Mouse (Mus musculus) kidney, postnatal 0 days (tissue): ENCODE measurements around the gene Ccm2l. TPM values are rescaled to one million over a fixed set of nuclear protein-coding genes. Genes with fewer than 3 reads are reported as not detected.
A peak's percentile ranks its signal among the peaks of the same experiment; 100 is the strongest.

Experiments
- ATAC-seq: fragments of 200-750 bp; cut with Nextera tagmentation; replicated peaks from 2 replicates; pipeline ENCODE4 v1.8.0; 2017; ENCODE audit warnings: low read depth, moderate number of reproducible peaks, moderate TSS enrichment, moderate library complexity; ENCODE audit not compliant: low FRiP score
- DNase-seq: peaks from one replicate; pipeline ENCODE4 v3.0.0-alpha.2; 2016; ENCODE audit warnings: low spot score
- H3K27ac ChIP-seq: fragments of 300-500 bp; sonication (generic); 2 replicates; pipeline ENCODE4 v1.5.1; 2014; ENCODE audit warnings: mild to moderate bottlenecking
- H3K27me3 ChIP-seq: fragments of 300-500 bp; sonication (generic); 2 replicates; pipeline ENCODE4 v1.6.1; 2014; ENCODE audit warnings: low read length, mixed read lengths; ENCODE audit not compliant: insufficient read depth
- H3K36me3 ChIP-seq: fragments of 300-500 bp; sonication (generic); 2 replicates; pipeline ENCODE4 v1.6.1; 2014; ENCODE audit warnings: low read length, mixed read lengths; ENCODE audit not compliant: insufficient read depth
- H3K4me1 ChIP-seq: fragments of 300-500 bp; sonication (generic); replicated peaks from 2 replicates; pipeline ENCODE4 v1.6.1; 2014; ENCODE audit warnings: antibody characterized with exemption, low read length, mixed read lengths; ENCODE audit not compliant: insufficient read depth
- H3K4me2 ChIP-seq: fragments of 300-500 bp; sonication (generic); 2 replicates; pipeline ENCODE4 v1.6.1; 2014; ENCODE audit warnings: mild to moderate bottlenecking, low read length, moderate library complexity, mixed read lengths
- H3K4me3 ChIP-seq: fragments of 300-500 bp; sonication (generic); replicated peaks from 2 replicates; pipeline ENCODE4 v1.5.1; 2014; ENCODE audit warnings: low read depth, low read length
- H3K9ac ChIP-seq: fragments of 300-500 bp; sonication (generic); 2 replicates; pipeline ENCODE4 v1.6.1; 2014; ENCODE audit warnings: low read depth, low read length
- H3K9me3 ChIP-seq: fragments of 300-500 bp; sonication (generic); replicated peaks from 2 replicates; pipeline ENCODE4 v1.6.1; 2016; ENCODE audit warnings: low read length, inconsistent platforms, mixed read lengths
- CTCF ChIP-seq: IDR thresholded peaks from 2 replicates; pipeline ENCODE4 v1.5.1; 2016; ENCODE audit warnings: antibody characterized with exemption, low read depth, mild to moderate bottlenecking, moderate library complexity
- WGBS: fragments of 180-500 bp; shearing (Covaris S2); extraction: QIAGEN DNeasy Blood & Tissue Kit; methylation state at CpG from one replicate; pipeline ENCODE4 v1.1.7; 2014; 5-methylcytosine and 5-hydroxymethylcytosine counted together
- polyA plus RNA-seq: library from polyadenylated mRNA; unstranded; fragments of >200 nt; fragmentation: Nextera tagmentation; extraction: Ambion mirVana; gene quantifications from 2 replicates; pipeline ENCODE4 v1.2.1, GENCODE M21; 2015

Gene Ccm2l
- polyA plus RNA-seq, 1 experiment from 2014 or later = 3.4 TPM

GRCm38 (mm10) chr2:153071491-153072184 lies 5.9 kb downstream of the Ccm2l start:
- TF ChIP-seq CTCF = no peak
- H3K9ac ChIP-seq = 0 out of 2 replicates have a peak overlapping the region, but pooled peaks have one; percentile 43
- peak overlapping the region; percentile 22 for H3K4me3 ChIP-seq
- ATAC-seq = no peak
- H3K27me3 ChIP-seq = peaks cover 32% of the 10 kb centered on the region
- no peaks in the 10 kb centered on the region for H3K36me3 ChIP-seq
- no peaks in the 10 kb centered on the region for H3K9me3 ChIP-seq
- DNase-seq = no peak
- no peak overlapping the region for H3K27ac ChIP-seq
- H3K4me1 ChIP-seq = no peaks in the 10 kb centered on the region
- peak overlapping the region; percentile 56 for H3K4me2 ChIP-seq
- 20% methylated on average over 59 of the region's 67 CpGs for WGBS

GRCm38 (mm10) chr2:153074651-153075050 lies 8.9 kb downstream of the Ccm2l start:
- DNase-seq (no peak), ATAC-seq (no peak)
- Histone ChIP-seq H3K27me3 (peaks cover 28% of the 10 kb centered on the region), H3K4me3 (no peak overlapping the region), H3K9ac (no peak overlapping the region), H3K27ac (no peak overlapping the region), H3K4me2 (no peak overlapping the region), H3K9me3 (no peaks in the 10 kb centered on the region), H3K4me1 (no peaks in the 10 kb centered on the region), H3K36me3 (no peaks in the 10 kb centered on the region)
- WGBS = 82% methylated on average over 10 of the region's 10 CpGs
- TF ChIP-seq CTCF = no peak

DNA sequence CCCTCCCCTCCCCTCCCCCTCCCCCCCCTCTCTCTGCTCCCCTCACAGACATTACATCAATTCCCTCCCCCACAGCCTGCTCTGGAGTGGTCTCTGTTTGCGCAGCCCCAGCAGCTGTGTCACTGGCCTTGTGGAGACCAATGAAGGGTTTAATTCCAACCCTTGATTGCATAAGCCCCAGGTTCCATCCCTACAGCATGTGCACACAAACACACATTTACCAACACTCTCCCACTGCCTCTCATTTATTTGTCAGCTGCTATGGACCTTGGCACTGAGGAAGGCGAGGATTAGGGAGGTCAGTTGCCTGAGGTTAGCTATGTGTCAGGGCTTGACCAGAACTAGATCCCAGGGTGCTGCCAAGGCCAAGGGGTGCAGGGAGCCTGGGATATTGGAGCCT lies 10.2 kb downstream of the Ccm2l start:
- WGBS = 42% methylated on average over 2 of the region's 2 CpGs
- Histone ChIP-seq H3K9ac (no peak overlapping the region), H3K36me3 (no peaks in the 10 kb centered on the region), H3K4me3 (no peak overlapping the region), H3K4me2 (no peak overlapping the region), H3K4me1 (no peaks in the 10 kb centered on the region), H3K27me3 (peaks cover 18% of the 10 kb centered on the region), H3K9me3 (no peaks in the 10 kb centered on the region), H3K27ac (no peak overlapping the region)
- peak; percentile 66 for ATAC-seq
- TF ChIP-seq CTCF = no peak
- peak; percentile 39 for DNase-seq

GRCm38 (mm10) chr2:153080841-153081523 lies 15.2 kb downstream of the Ccm2l start:
- Histone ChIP-seq H3K9ac (no peak overlapping the region), H3K4me3 (no peak overlapping the region), H3K4me2 (no peak overlapping the region), H3K27ac (no peak overlapping the region), H3K9me3 (no peaks in the 10 kb centered on the region), H3K36me3 (no peaks in the 10 kb centered on the region), H3K4me1 (no peaks in the 10 kb centered on the region), H3K27me3 (no peaks in the 10 kb centered on the region)
- peak; percentile 100 for TF ChIP-seq CTCF
- WGBS = 35% methylated on average over 32 of the region's 32 CpGs
- peak; percentile 95 for DNase-seq
- no peak for ATAC-seq

DNA sequence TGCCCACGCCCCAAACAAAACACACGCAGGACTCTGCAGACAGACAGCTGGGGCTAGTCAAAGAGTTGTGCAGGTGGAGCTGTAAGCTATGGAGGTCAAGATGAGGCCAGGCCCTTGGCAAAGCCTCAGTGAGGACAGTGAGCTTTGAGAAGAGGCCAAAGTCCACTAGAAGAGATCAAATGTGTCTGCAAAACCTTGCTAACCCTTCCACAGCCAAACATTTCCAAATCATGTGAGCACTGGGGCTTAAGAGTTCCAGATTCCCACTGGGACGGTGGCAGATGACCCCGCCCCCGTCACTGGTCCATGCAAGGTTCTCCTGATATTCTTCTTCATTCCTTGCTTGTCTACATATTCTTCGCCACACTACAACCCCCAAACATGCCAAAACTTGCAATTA lies 16.1 kb downstream of the Ccm2l start:
- Histone ChIP-seq H3K9me3 (no peaks in the 10 kb centered on the region), H3K9ac (no peak overlapping the region), H3K36me3 (no peaks in the 10 kb centered on the region), H3K4me1 (no peaks in the 10 kb centered on the region), H3K4me2 (no peak overlapping the region), H3K4me3 (no peak overlapping the region), H3K27ac (no peak overlapping the region), H3K27me3 (no peaks in the 10 kb centered on the region)
- TF ChIP-seq CTCF = no peak
- no peak for DNase-seq
- 77% methylated on average over 6 of the region's 6 CpGs for WGBS
- no peak for ATAC-seq

DNA sequence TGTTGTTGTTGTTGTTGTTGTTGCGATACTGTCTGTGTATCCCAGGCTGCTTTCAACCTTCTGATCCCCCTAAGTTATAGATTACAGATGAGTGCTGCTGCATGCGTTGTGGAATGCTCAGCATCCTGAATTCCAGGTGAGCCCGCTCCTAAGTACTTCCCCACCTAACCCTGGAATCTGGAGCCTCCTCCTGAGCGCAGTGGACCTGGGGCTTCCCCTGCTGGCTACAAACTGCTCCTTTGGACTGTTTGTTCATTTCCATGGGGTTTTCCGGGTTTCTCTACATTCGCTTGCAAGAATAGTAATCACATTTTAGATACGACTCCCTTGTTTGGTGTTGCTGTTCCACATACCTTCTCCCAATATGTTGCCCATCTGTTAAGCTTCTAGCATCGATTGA lies 17.5 kb downstream of the Ccm2l start:
- Histone ChIP-seq H3K36me3 (no peaks in the 10 kb centered on the region), H3K4me3 (no peak overlapping the region), H3K4me1 (no peaks in the 10 kb centered on the region), H3K9ac (no peak overlapping the region), H3K27ac (no peak overlapping the region), H3K4me2 (no peak overlapping the region), H3K27me3 (no peaks in the 10 kb centered on the region), H3K9me3 (no peaks in the 10 kb centered on the region)
- DNase-seq (no peak), ATAC-seq (no peak)
- 90% methylated on average over 8 of the region's 8 CpGs for WGBS
- no peak for TF ChIP-seq CTCF
